Mouse (Mus musculus) ES-Bruce4 (cell line): Measurements from ENCODE around the gene Tenm2.

ENCODE experiments used
- CTCF ChIP-seq: IDR thresholded peaks from one replicate; pipeline ENCODE4 v1.8.1; 2011; ENCODE audit warnings: low read depth, low read length
- EP300 ChIP-seq: IDR thresholded peaks from 2 replicates; pipeline ENCODE4 v1.6.1; 2011; ENCODE audit warnings: low read depth, low read length; ENCODE audit not compliant: insufficient read depth
- POLR2A ChIP-seq: IDR thresholded peaks from one replicate; pipeline ENCODE4 v1.8.1; 2011; ENCODE audit warnings: low read length; ENCODE audit not compliant: insufficient read depth

- TF ChIP-seq CTCF: no peak
- TF ChIP-seq POLR2A: no peak
- no peak for TF ChIP-seq EP300
Measured at GRCm38 (mm10) chr11:36613807-36614206, 622.0 kb downstream of the Tenm2 start.
